Mouse (Mus musculus): ENCODE results near the gene Prtn3. TPM values are rescaled to one million over a fixed set of nuclear protein-coding genes. Genes with fewer than 3 reads are reported as not detected.
A peak's percentile ranks its signal among the peaks of the same experiment; 100 is the strongest.

Prtn3 gene
- polyA plus RNA-seq, 1 experiment: 0.22 TPM

GRCm38 (mm10) chr10:79921572-79921971, 47.3 kb downstream of the Prtn3 start:
- Histone ChIP-seq H3K79me2 (ENCODE audit: control insufficient read depth, insufficient read depth) (peaks cover 1% of the 10 kb centered on the region), H3ac (ENCODE audit: control insufficient read depth, insufficient read length) (no peak overlapping the region), H3K4me2 (ENCODE audit: low read depth) (no peak overlapping the region), H3K4me3 (no peak overlapping the region), H3K36me3 (ENCODE audit: control insufficient read depth, insufficient read depth) (no peaks in the 10 kb centered on the region), H3K27me3 (ENCODE audit: control insufficient read depth, insufficient read depth, insufficient read length) (peaks cover 32% of the 10 kb centered on the region)
- TF ChIP-seq MYOG (IDR thresholded peaks at IDR 0.05; ENCODE audit: control insufficient read depth in 1 of 3, insufficient read depth in 1 of 3, insufficient read length in 2 of 3, low read depth in 2 of 3): peak in 2 of 3 experiments; percentile 1 to 4
- no peak for TF ChIP-seq REST (IDR thresholded peaks at IDR 0.05; ENCODE audit: insufficient read depth, insufficient read length)

- H3K79me2 ChIP-seq (ENCODE audit: control insufficient read depth, insufficient read depth): peaks cover 4% of the 10 kb centered on the region
- peaks cover 17% of the 10 kb centered on the region for H3K27me3 ChIP-seq (ENCODE audit: control insufficient read depth, insufficient read depth, insufficient read length)
- no peak overlapping the region for H3ac ChIP-seq (ENCODE audit: control insufficient read depth, insufficient read length)
- H3K4me3 ChIP-seq: peak overlapping the region; percentile 96
- H3K4me2 ChIP-seq (ENCODE audit: low read depth): peak overlapping the region; percentile 99
- H3K36me3 ChIP-seq (ENCODE audit: control insufficient read depth, insufficient read depth): no peaks in the 10 kb centered on the region
- TF ChIP-seq REST (IDR thresholded peaks at IDR 0.05; ENCODE audit: insufficient read depth, insufficient read length): no peak
- TF ChIP-seq TCF3 (IDR thresholded peaks at IDR 0.05; ENCODE audit: insufficient read length, low read depth): no peak
- no peak for TF ChIP-seq MYOG (IDR thresholded peaks at IDR 0.05; ENCODE audit: control insufficient read depth in 1 of 3, insufficient read depth in 1 of 3, insufficient read length in 2 of 3, low read depth in 2 of 3)
- TF ChIP-seq POLR2A (IDR thresholded peaks at IDR 0.05; ENCODE audit: insufficient read length, low read depth): no peak
- TF ChIP-seq TCF12 (IDR thresholded peaks at IDR 0.05; ENCODE audit: insufficient read depth, poor library complexity, severe bottlenecking): no peak
- TF ChIP-seq MYOD1 (IDR thresholded peaks at IDR 0.05; ENCODE audit: control insufficient read depth in 1 of 3, insufficient read length in 2 of 3, low read depth in 2 of 3): no peak
- TF ChIP-seq CEBPB (IDR thresholded peaks at IDR 0.05; ENCODE audit: insufficient read depth, poor library complexity, severe bottlenecking): no peak
Measured at GRCm38 (mm10) chr10:79924998-79925784, 50.9 kb downstream of the Prtn3 start.

- H3K4me3 ChIP-seq: peak overlapping the region; percentile 96
- H3K27me3 ChIP-seq (ENCODE audit: control insufficient read depth, insufficient read depth, insufficient read length): peaks cover 9% of the 10 kb centered on the region
- peak overlapping the region; percentile 99 for H3K4me2 ChIP-seq (ENCODE audit: low read depth)
- no peaks in the 10 kb centered on the region for H3K36me3 ChIP-seq (ENCODE audit: control insufficient read depth, insufficient read depth)
- no peak overlapping the region for H3ac ChIP-seq (ENCODE audit: control insufficient read depth, insufficient read length)
- peaks cover 4% of the 10 kb centered on the region for H3K79me2 ChIP-seq (ENCODE audit: control insufficient read depth, insufficient read depth)
- TF ChIP-seq MAX (IDR thresholded peaks at IDR 0.05; ENCODE audit: low read depth) (no peak), POLR2A (IDR thresholded peaks at IDR 0.05; ENCODE audit: insufficient read length, low read depth) (no peak), MYOG (IDR thresholded peaks at IDR 0.05; ENCODE audit: control insufficient read depth in 1 of 3, insufficient read depth in 1 of 3, insufficient read length in 2 of 3, low read depth in 2 of 3) (no peak), SRF (IDR thresholded peaks at IDR 0.05; ENCODE audit: control insufficient read depth, insufficient read length, low read depth) (no peak), CEBPB (IDR thresholded peaks at IDR 0.05; ENCODE audit: insufficient read depth, poor library complexity, severe bottlenecking) (no peak), REST (IDR thresholded peaks at IDR 0.05; ENCODE audit: insufficient read depth, insufficient read length) (no peak), POLR2AphosphoS2 (IDR thresholded peaks at IDR 0.05; ENCODE audit: insufficient read length, low read depth) (no peak), MYOD1 (IDR thresholded peaks at IDR 0.05; ENCODE audit: control insufficient read depth in 1 of 3, insufficient read length in 2 of 3, low read depth in 2 of 3) (no peak), TCF12 (IDR thresholded peaks at IDR 0.05; ENCODE audit: insufficient read depth, poor library complexity, severe bottlenecking) (no peak), TCF3 (IDR thresholded peaks at IDR 0.05; ENCODE audit: insufficient read length, low read depth) (no peak), USF1 (IDR thresholded peaks at IDR 0.05; ENCODE audit: low read depth) (no peak), E2F4 (IDR thresholded peaks at IDR 0.05; ENCODE audit: insufficient read depth) (no peak)
Measured at GRCm38 (mm10) chr10:79925785-79926490, 51.7 kb downstream of the Prtn3 start.

- peak; percentile 32 for TF ChIP-seq POLR2A (IDR thresholded peaks at IDR 0.05; ENCODE audit: insufficient read length, low read depth)
- no peak for TF ChIP-seq USF1 (IDR thresholded peaks at IDR 0.05; ENCODE audit: low read depth)
- peak; percentile 55 for TF ChIP-seq E2F4 (IDR thresholded peaks at IDR 0.05; ENCODE audit: insufficient read depth)
- no peak for TF ChIP-seq CEBPB (IDR thresholded peaks at IDR 0.05; ENCODE audit: insufficient read depth, poor library complexity, severe bottlenecking)
Measured at GRCm38 (mm10) chr10:79926491-79927323, 52.4 kb downstream of the Prtn3 start, which contains the start of gene Arid3a. Gene Arid3a (plus strand): TSS chr10:79927043.

More at GRCm38 (mm10) chr10:79926491-79927323, 52.4 kb downstream of the Prtn3 start, which contains the start of gene Arid3a:
- Histone ChIP-seq H3K36me3 (ENCODE audit: control insufficient read depth, insufficient read depth) (peaks cover 5% of the 10 kb centered on the region), H3K79me2 (ENCODE audit: control insufficient read depth, insufficient read depth) (peaks cover 4% of the 10 kb centered on the region), H3ac (ENCODE audit: control insufficient read depth, insufficient read length) (peak within 1 kb of the TSS; percentile 12), H3K27me3 (ENCODE audit: control insufficient read depth, insufficient read depth, insufficient read length) (peaks cover 1% of the 10 kb centered on the region), H3K4me3 (peak within 1 kb of the TSS; percentile 96), H3K4me2 (ENCODE audit: low read depth) (peak within 1 kb of the TSS; percentile 99)

Measured in myocyte (in vitro differentiated cells).